Mouse (Mus musculus): Measurements from ENCODE around the gene Atg4d. TPM values are rescaled to one million over a fixed set of nuclear protein-coding genes. Genes with fewer than 3 reads are reported as not detected.
A peak's percentile ranks its signal among the peaks of the same experiment; 100 is the strongest.

Atg4d gene
- total and polyA plus RNA-seq, 3 experiments = 83.9 to 99.7 TPM; not detected in 1

DNA sequence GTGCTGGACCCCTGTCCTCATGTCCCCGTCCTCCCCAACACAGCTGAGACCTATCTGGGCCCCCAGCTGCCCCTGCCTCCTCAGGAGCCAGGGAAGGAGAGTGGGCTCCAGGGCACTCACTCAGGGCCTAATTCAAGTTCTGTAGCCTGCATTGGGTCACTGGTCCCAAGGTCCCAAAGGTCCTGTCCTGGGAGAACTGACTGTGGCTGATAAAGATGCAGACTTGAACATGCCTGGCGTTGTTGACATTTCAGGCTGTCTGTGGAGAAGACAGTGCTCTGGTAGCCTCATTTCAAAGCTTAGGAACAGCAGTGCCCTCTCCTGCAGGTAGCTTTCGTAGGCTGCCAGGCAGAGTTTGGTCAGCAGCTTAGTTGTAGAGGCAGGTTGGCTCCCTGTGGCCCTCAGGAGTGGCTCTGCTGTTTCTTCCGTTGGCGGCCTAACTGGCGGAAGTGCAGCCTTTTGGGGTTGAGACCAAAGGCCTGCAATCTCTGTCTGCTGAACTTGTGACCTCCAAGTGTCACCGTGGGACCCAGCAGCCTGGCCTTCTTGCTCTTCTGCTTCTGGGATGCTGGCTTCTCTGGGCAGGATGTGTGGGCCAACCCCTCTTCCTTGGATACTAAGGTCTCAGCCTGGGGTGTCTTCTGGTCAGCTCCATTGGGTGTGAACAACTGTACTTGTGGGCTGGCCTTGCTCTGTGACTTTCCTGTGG lies 8.6 kb downstream of the Atg4d start:
- TF ChIP-seq TBP (IDR thresholded peaks at IDR 0.05; ENCODE audit: low read depth, low read length) (no peak), MAFK (IDR thresholded peaks at IDR 0.05; ENCODE audit: borderline replicate concordance, low read depth, low read length) (0 out of 2 replicates have a peak, but pooled peaks have one; percentile 34), CHD1 (IDR thresholded peaks at IDR 0.05; ENCODE audit: low read depth, low read length) (no peak), CHD2 (IDR thresholded peaks at IDR 0.05; ENCODE audit: low read length) (peak; percentile 18; the same call in 1 of the 2 replicates), POLR2A (IDR thresholded peaks at IDR 0.05; ENCODE audit: control insufficient read depth in 1 of 2, insufficient read depth in 1 of 2, low read depth in 1 of 2, low read length in 2 of 2, poor library complexity in 1 of 2) (peak in 1 of 2 experiments; percentile 34; a peak in 2 of 4 replicates), POLR2AphosphoS5 (IDR thresholded peaks at IDR 0.05; ENCODE audit: borderline replicate concordance, low read depth, low read length) (peak; percentile 42; the same call in 1 of the 2 replicates), MAZ (IDR thresholded peaks at IDR 0.05; ENCODE audit: low read depth, low read length) (peak; percentile 62; the same call in 1 of the 2 replicates), NELFE (IDR thresholded peaks at IDR 0.05; ENCODE audit: low read depth, low read length) (0 out of 2 replicates have a peak, but pooled peaks have one; percentile 21), ZMIZ1 (IDR thresholded peaks at IDR 0.05; ENCODE audit: low read depth, low read length) (peak; percentile 87), POLR2AphosphoS2 (IDR thresholded peaks at IDR 0.05; ENCODE audit: low read length) (peak; percentile 75), RAD21 (IDR thresholded peaks at IDR 0.05; ENCODE audit: low read depth, low read length) (no peak), GABPA (IDR thresholded peaks at IDR 0.05; ENCODE audit: low read depth, low read length) (no peak), SMC3 (IDR thresholded peaks at IDR 0.05; ENCODE audit: low read depth, low read length) (peak; percentile 37; the same call in 1 of the 2 replicates), ELF1 (IDR thresholded peaks at IDR 0.05; ENCODE audit: low read depth, low read length) (0 out of 2 replicates have a peak, but pooled peaks have one; percentile 30), TCF12 (IDR thresholded peaks at IDR 0.05; ENCODE audit: low read depth, low read length) (0 out of 2 replicates have a peak, but pooled peaks have one; percentile 11), MYB (IDR thresholded peaks at IDR 0.05; ENCODE audit: low read depth, low read length) (peak; percentile 29; the same call in 1 of the 2 replicates), HCFC1 (IDR thresholded peaks at IDR 0.05; ENCODE audit: low read depth, low read length) (0 out of 2 replicates have a peak, but pooled peaks have one; percentile 19)
- DNase-seq (ENCODE audit: low read depth, low spot score) = peak; percentile 52
- Histone ChIP-seq H3K9ac (ENCODE audit: control insufficient read depth, low read depth, low read length, poor library complexity, severe bottlenecking) (no peak overlapping the region), H3K27ac (ENCODE audit: control insufficient read depth, low read depth, low read length) (no peak overlapping the region), H3K79me2 (ENCODE audit: control insufficient read depth, insufficient read depth, low read length, poor library complexity) (no peaks in the 10 kb centered on the region), H3K36me3 (ENCODE audit: control insufficient read depth in 1 of 2, insufficient read depth in 2 of 2, low read length in 2 of 2) (peaks cover 0 to 65% of the 10 kb centered on the region in 2 experiments; a peak in 2 of 4 replicates), H3K4me1 (ENCODE audit: control insufficient read depth in 1 of 2, insufficient read depth in 2 of 2, low read length in 2 of 2) (no peaks in the 10 kb centered on the region), H3K9me3 (replicated peaks; ENCODE audit: insufficient read depth, low read length) (no peaks in the 10 kb centered on the region), H3K27me3 (ENCODE audit: control insufficient read depth in 1 of 2, insufficient read depth in 2 of 2, low read length in 2 of 2) (no peaks in the 10 kb centered on the region), H3K4me3 (ENCODE audit: control insufficient read depth in 1 of 2, insufficient read depth in 1 of 2, low read depth in 2 of 2, low read length in 2 of 2) (no peak overlapping the region)

DNA sequence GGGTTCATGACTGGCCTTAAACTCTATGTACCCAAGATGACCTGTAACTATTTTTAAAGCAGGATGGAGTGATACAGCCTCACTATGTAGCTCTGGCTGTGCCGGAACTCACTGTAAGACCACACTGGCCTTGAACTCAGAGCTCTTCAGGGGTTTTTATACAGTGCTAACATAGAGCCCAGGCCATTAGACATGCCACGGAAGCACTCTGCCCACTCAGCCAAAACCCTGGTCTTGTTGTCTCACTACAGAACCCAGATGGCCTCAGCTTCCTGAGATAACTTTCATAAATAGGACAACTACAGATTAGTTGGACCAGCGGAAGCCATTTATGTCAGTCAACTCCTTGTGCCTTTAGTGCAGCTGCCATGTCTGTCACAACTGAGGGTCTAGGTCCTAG lies 9.2 kb downstream of the Atg4d start:
- Histone ChIP-seq H3K9ac (ENCODE audit: control insufficient read depth, low read depth, low read length, poor library complexity, severe bottlenecking) (no peak overlapping the region), H3K27ac (ENCODE audit: control insufficient read depth, low read depth, low read length) (no peak overlapping the region), H3K4me1 (ENCODE audit: control insufficient read depth in 1 of 2, insufficient read depth in 2 of 2, low read length in 2 of 2) (no peaks in the 10 kb centered on the region)

More for the DNA sequence above, 9.2 kb downstream of the Atg4d start:
- peaks cover 0 to 62% of the 10 kb centered on the region in 2 experiments; a peak in 2 of 4 replicates for H3K36me3 ChIP-seq (ENCODE audit: control insufficient read depth in 1 of 2, insufficient read depth in 2 of 2, low read length in 2 of 2)
- no peaks in the 10 kb centered on the region for H3K9me3 ChIP-seq (replicated peaks; ENCODE audit: insufficient read depth, low read length)
- H3K4me3 ChIP-seq (ENCODE audit: control insufficient read depth in 1 of 2, insufficient read depth in 1 of 2, low read depth in 2 of 2, low read length in 2 of 2) = no peak overlapping the region
- H3K79me2 ChIP-seq (ENCODE audit: control insufficient read depth, insufficient read depth, low read length, poor library complexity) = no peaks in the 10 kb centered on the region
- no peaks in the 10 kb centered on the region for H3K27me3 ChIP-seq (ENCODE audit: control insufficient read depth in 1 of 2, insufficient read depth in 2 of 2, low read length in 2 of 2)
- TF ChIP-seq MAZ (IDR thresholded peaks at IDR 0.05; ENCODE audit: low read depth, low read length) = no peak; the same call in 1 of the 2 replicates
- TF ChIP-seq CHD2 (IDR thresholded peaks at IDR 0.05; ENCODE audit: low read length) = 0 out of 2 replicates have a peak, but pooled peaks have one; percentile 12
- peak; percentile 47 for DNase-seq (ENCODE audit: low read depth, low spot score)
